In genomic region chr9:57310895-57311294, GRCm38 (mm10) we compare ENCODE assay signal across 28 mouse cellular contexts.
"Had no signal": no experiment of that assay in that cellular context is flagged by ENCODE, and none has a peak within 500 bp of the region (broad histone marks: within the 10 kb centered on the region; RNA-seq: fewer than 3 reads in every experiment).

No protein-coding gene starts in this region.

- H3K9ac ChIP-seq: embryonic facial prominence, embryonic 12.5 days; embryonic facial prominence, embryonic 13.5 days; embryonic facial prominence, embryonic 15.5 days; forebrain, embryonic 12.5 days; forebrain, embryonic 13.5 days; forebrain, embryonic 15.5 days; forebrain, postnatal 0 days had no signal

- H3K36me3 ChIP-seq: embryonic facial prominence, embryonic 10.5 days; embryonic facial prominence, embryonic 12.5 days; embryonic facial prominence, embryonic 13.5 days; embryonic facial prominence, embryonic 15.5 days; forebrain, embryonic 10.5 days; forebrain, embryonic 12.5 days; forebrain, embryonic 15.5 days; heart, embryonic 10.5 days had no signal

- H3K9me3 ChIP-seq: embryonic facial prominence, embryonic 10.5 days; embryonic facial prominence, embryonic 12.5 days; embryonic facial prominence, embryonic 13.5 days; embryonic facial prominence, embryonic 15.5 days; forebrain, embryonic 10.5 days; forebrain, embryonic 12.5 days; forebrain, embryonic 13.5 days; forebrain, embryonic 15.5 days; heart, embryonic 10.5 days had no signal

- H3K4me3 ChIP-seq: embryonic facial prominence, embryonic 10.5 days; embryonic facial prominence, embryonic 12.5 days; embryonic facial prominence, embryonic 13.5 days; embryonic facial prominence, embryonic 15.5 days; erythroblast, embryonic 14.5 days; forebrain, embryonic 10.5 days; forebrain, embryonic 12.5 days; forebrain, embryonic 13.5 days; forebrain, embryonic 15.5 days; gastrocnemius, adult 2 months; heart, adult 2 months; heart, embryonic 10.5 days had no signal

- H3K27ac ChIP-seq: embryonic facial prominence, embryonic 10.5 days; embryonic facial prominence, embryonic 12.5 days; embryonic facial prominence, embryonic 13.5 days; embryonic facial prominence, embryonic 15.5 days; forebrain, embryonic 10.5 days; forebrain, embryonic 12.5 days; forebrain, embryonic 13.5 days; forebrain, embryonic 15.5 days; gastrocnemius, adult 2 months; heart, adult 2 months; heart, embryonic 10.5 days had no signal

- H3K4me2 ChIP-seq: embryonic facial prominence, embryonic 12.5 days; embryonic facial prominence, embryonic 13.5 days; embryonic facial prominence, embryonic 15.5 days; forebrain, embryonic 12.5 days; forebrain, embryonic 13.5 days; forebrain, embryonic 15.5 days; heart, embryonic 11.5 days had no signal

- ATAC-seq: forebrain, embryonic 13.5 days; forebrain, embryonic 14.5 days; forebrain, embryonic 15.5 days; forebrain, embryonic 16.5 days; forebrain, postnatal 0 days had no signal

- H3K27me3 ChIP-seq: embryonic facial prominence, embryonic 12.5 days; embryonic facial prominence, embryonic 13.5 days; embryonic facial prominence, embryonic 15.5 days; forebrain, embryonic 12.5 days; forebrain, embryonic 13.5 days; forebrain, embryonic 15.5 days had no signal

- H3K4me1 ChIP-seq: embryonic facial prominence, embryonic 10.5 days; embryonic facial prominence, embryonic 12.5 days; embryonic facial prominence, embryonic 13.5 days; embryonic facial prominence, embryonic 15.5 days; forebrain, embryonic 10.5 days; forebrain, embryonic 12.5 days; forebrain, embryonic 13.5 days; forebrain, embryonic 15.5 days had no signal

- DNase-seq: cerebellum, adult 9-11 months; cerebellum, postnatal 10 days; cerebellum, postnatal 14 days; cerebellum, postnatal 25 days; cerebellum, postnatal 36 days; embryo, embryonic 11 days; forebrain, postnatal 0 days; gastrocnemius, adult 2 months; gastrocnemius, postnatal 10 days; gastrocnemius, postnatal 14 days; gastrocnemius, postnatal 25 days; gastrocnemius, postnatal 36 days; heart, adult 11 months; heart, adult 18-20 months; heart, adult 2 months had no signal
